Mouse (Mus musculus) liver, embryonic 11.5 days (tissue): ENCODE measurements around the gene Tefm. TPM values are rescaled to one million over a fixed set of nuclear protein-coding genes. Genes with fewer than 3 reads are reported as not detected.
A peak's percentile ranks its signal among the peaks of the same experiment; 100 is the strongest.
"Not testable (repeated sequence)": the region's sequence is repeated elsewhere in the genome, so short reads cannot be mapped to it uniquely, and the experiment has no call there.

ENCODE experiments used
- ATAC-seq: fragments of 200-750 bp; cut with Nextera tagmentation; replicated peaks from 2 replicates; pipeline ENCODE4 v1.8.0; 2017; ENCODE audit warnings: moderate number of reproducible peaks, mild to moderate bottlenecking, moderate TSS enrichment, moderate library complexity; ENCODE audit not compliant: low FRiP score
- DNase-seq: peaks from one replicate; pipeline ENCODE4 v3.0.0-alpha.2; 2017; ENCODE audit warnings: low spot score
- H3K27ac ChIP-seq: fragments of 300-500 bp; sonication (generic); 2 replicates; pipeline ENCODE4 v1.5.1; 2014; ENCODE audit warnings: mild to moderate bottlenecking, low read depth, low read length, control low read depth
- H3K27me3 ChIP-seq: fragments of 300-500 bp; sonication (generic); replicated peaks from 2 replicates; pipeline ENCODE4 v1.6.1; 2014; ENCODE audit warnings: low read length, mixed read lengths; ENCODE audit not compliant: control insufficient read depth, insufficient read depth
- H3K36me3 ChIP-seq: fragments of 300-500 bp; sonication (generic); 2 replicates; pipeline ENCODE4 v1.6.1; 2014; ENCODE audit warnings: mild to moderate bottlenecking, low read length, moderate library complexity, mixed read lengths; ENCODE audit not compliant: control insufficient read depth, insufficient read depth
- H3K4me1 ChIP-seq: fragments of 300-500 bp; sonication (generic); replicated peaks from 2 replicates; pipeline ENCODE4 v1.6.1; 2014; ENCODE audit warnings: low read length, mixed read lengths; ENCODE audit not compliant: control insufficient read depth, insufficient read depth
- H3K4me2 ChIP-seq: fragments of 300-500 bp; sonication (generic); 2 replicates; pipeline ENCODE4 v1.6.1; 2014; ENCODE audit warnings: mild to moderate bottlenecking, control low read depth, moderate library complexity
- H3K4me3 ChIP-seq: fragments of 300-500 bp; sonication (generic); 2 replicates; pipeline ENCODE4 v1.5.1; 2014; ENCODE audit warnings: low read depth, low read length, control low read depth
- H3K9ac ChIP-seq: fragments of 300-500 bp; sonication (generic); 2 replicates; pipeline ENCODE4 v1.6.1; 2014; ENCODE audit warnings: low read depth, low read length, control low read depth
- H3K9me3 ChIP-seq: fragments of 300-500 bp; sonication (generic); 2 replicates; pipeline ENCODE4 v1.6.1; 2016; ENCODE audit warnings: low read length, inconsistent platforms, mixed read lengths; ENCODE audit not compliant: control insufficient read depth
- WGBS: fragments of 180-500 bp; shearing (Covaris S2); extraction: QIAGEN DNeasy Blood & Tissue Kit; methylation state at CpG from one replicate; pipeline ENCODE4 v1.1.7; 2014; 5-methylcytosine and 5-hydroxymethylcytosine counted together
- polyA plus RNA-seq: library from polyadenylated mRNA; unstranded; fragments of >200 nt; fragmentation: Nextera tagmentation; extraction: Ambion mirVana; gene quantifications from 2 replicates; pipeline ENCODE4 v1.2.1, GENCODE M21; 2014

Gene Tefm
- polyA plus RNA-seq, 1 experiment from 2014 or later, result 35.2 TPM

- no peak for DNase-seq
Observed at GRCm38 (mm10) chr11:80152376-80152775, 10.4 kb upstream of the Tefm start.

GRCm38 (mm10) chr11:80151541-80151940 is 9.6 kb upstream of the Tefm start:
- H3K27me3 ChIP-seq, result peaks cover 23% of the 10 kb centered on the region
- ATAC-seq (no peak), DNase-seq (no peak)
- no peaks in the 10 kb centered on the region for H3K9me3 ChIP-seq
- H3K4me3 ChIP-seq, result no peak overlapping the region
- no peak overlapping the region for H3K27ac ChIP-seq
- peaks cover 6% of the 10 kb centered on the region; the same call in 1 of the 2 replicates for H3K4me1 ChIP-seq
- H3K9ac ChIP-seq, result no peak overlapping the region
- WGBS, result 39% methylated on average over 2 of the region's 2 CpGs
- H3K36me3 ChIP-seq, result no peaks in the 10 kb centered on the region
- no peak overlapping the region for H3K4me2 ChIP-seq

More at GRCm38 (mm10) chr11:80152376-80152775, 10.4 kb upstream of the Tefm start:
- no peaks in the 10 kb centered on the region for H3K9me3 ChIP-seq
- peaks cover 23% of the 10 kb centered on the region for H3K27me3 ChIP-seq
- WGBS, result 76% methylated on average over 8 of the region's 8 CpGs
- no peak for ATAC-seq
- peaks cover 6% of the 10 kb centered on the region; the same call in 1 of the 2 replicates for H3K4me1 ChIP-seq
- no peak overlapping the region for H3K9ac ChIP-seq
- no peak overlapping the region for H3K4me2 ChIP-seq
- H3K27ac ChIP-seq, result no peak overlapping the region
- H3K36me3 ChIP-seq, result no peaks in the 10 kb centered on the region
- no peak overlapping the region for H3K4me3 ChIP-seq

- DNase-seq, result no peak
- 59% methylated on average over 5 of the region's 5 CpGs for WGBS
- H3K27me3 ChIP-seq, result peaks cover 23% of the 10 kb centered on the region
- no peak overlapping the region for H3K4me3 ChIP-seq
- no peak for ATAC-seq
- no peak overlapping the region for H3K27ac ChIP-seq
- H3K4me2 ChIP-seq, result no peak overlapping the region
- no peaks in the 10 kb centered on the region for H3K36me3 ChIP-seq
- H3K4me1 ChIP-seq, result peaks cover 11% of the 10 kb centered on the region
- H3K9ac ChIP-seq, result no peak overlapping the region
- H3K9me3 ChIP-seq, result no peaks in the 10 kb centered on the region
Observed at GRCm38 (mm10) chr11:80150566-80150965, 8.6 kb upstream of the Tefm start.

GRCm38 (mm10) chr11:80149412-80150023 is 7.5 kb upstream of the Tefm start:
- no peaks in the 10 kb centered on the region for H3K9me3 ChIP-seq
- 69% methylated on average over 8 of the region's 8 CpGs for WGBS
- no peak overlapping the region for H3K9ac ChIP-seq
- peaks cover 14% of the 10 kb centered on the region for H3K27me3 ChIP-seq
- no peak overlapping the region for H3K27ac ChIP-seq
- ATAC-seq, result no peak
- H3K4me3 ChIP-seq, result no peak overlapping the region
- DNase-seq, result no peak
- no peak overlapping the region for H3K4me2 ChIP-seq
- no peaks in the 10 kb centered on the region for H3K36me3 ChIP-seq
- peaks cover 11% of the 10 kb centered on the region for H3K4me1 ChIP-seq

- not testable (repeated sequence) for DNase-seq, H3K27ac ChIP-seq, H3K27me3 ChIP-seq, H3K4me3 ChIP-seq, H3K4me2 ChIP-seq, H3K9me3 ChIP-seq, H3K36me3 ChIP-seq, ATAC-seq, H3K9ac ChIP-seq
- 47% methylated on average over 1 of the region's 4 CpGs for WGBS
- H3K4me1 ChIP-seq, result peaks cover 11% of the 10 kb centered on the region
Observed at GRCm38 (mm10) chr11:80148974-80149373, 7.0 kb upstream of the Tefm start.

- Histone ChIP-seq H3K9me3 (no peaks in the 10 kb centered on the region), H3K27ac (no peak overlapping the region), H3K36me3 (no peaks in the 10 kb centered on the region), H3K9ac (no peak overlapping the region), H3K4me2 (no peak overlapping the region), H3K4me3 (no peak overlapping the region), H3K27me3 (peaks cover 5% of the 10 kb centered on the region; the same call in 1 of the 2 replicates), H3K4me1 (peaks cover 7% of the 10 kb centered on the region)
- 57% methylated on average over 1 of the region's 1 CpGs for WGBS
- ATAC-seq (no peak), DNase-seq (no peak)
Observed at GRCm38 (mm10) chr11:80148313-80148712, 6.3 kb upstream of the Tefm start.

GRCm38 (mm10) chr11:80147748-80148147 is 5.8 kb upstream of the Tefm start:
- Histone ChIP-seq H3K9ac (no peak overlapping the region), H3K27ac (no peak overlapping the region), H3K4me1 (peaks cover 5% of the 10 kb centered on the region), H3K4me2 (no peak overlapping the region), H3K27me3 (peaks cover 5% of the 10 kb centered on the region; the same call in 1 of the 2 replicates), H3K4me3 (no peak overlapping the region), H3K36me3 (no peaks in the 10 kb centered on the region), H3K9me3 (no peaks in the 10 kb centered on the region)
- DNase-seq, result no peak
- ATAC-seq, result no peak
- 52% methylated on average over 6 of the region's 6 CpGs for WGBS

GRCm38 (mm10) chr11:80145787-80146275 is 3.9 kb upstream of the Tefm start:
- peak overlapping the region; percentile 33 for H3K4me2 ChIP-seq
- H3K4me1 ChIP-seq, result peaks cover 5% of the 10 kb centered on the region
- ATAC-seq (no peak), DNase-seq (no peak)
- no peaks in the 10 kb centered on the region for H3K9me3 ChIP-seq
- peak overlapping the region; percentile 5; the same call in 1 of the 2 replicates for H3K27ac ChIP-seq
- WGBS, result 29% methylated on average over 10 of the region's 10 CpGs
- no peaks in the 10 kb centered on the region for H3K36me3 ChIP-seq
- 0 out of 2 replicates have a peak overlapping the region, but pooled peaks have one; percentile 12 for H3K9ac ChIP-seq
- H3K27me3 ChIP-seq, result no peaks in the 10 kb centered on the region
- H3K4me3 ChIP-seq, result no peak overlapping the region

- no peak for DNase-seq
- no peaks in the 10 kb centered on the region for H3K9me3 ChIP-seq
- H3K4me1 ChIP-seq, result peaks cover 5% of the 10 kb centered on the region
- no peak for ATAC-seq
- peak overlapping the region; percentile 57 for H3K4me3 ChIP-seq
- no peak overlapping the region for H3K27ac ChIP-seq
- H3K9ac ChIP-seq, result no peak overlapping the region
- peaks cover 10% of the 10 kb centered on the region; the same call in 1 of the 2 replicates for H3K36me3 ChIP-seq
- H3K4me2 ChIP-seq, result peak overlapping the region; percentile 84
- WGBS, result 47% methylated on average over 8 of the region's 8 CpGs
- H3K27me3 ChIP-seq, result no peaks in the 10 kb centered on the region
Observed at GRCm38 (mm10) chr11:80142872-80143271, 897 bp upstream of the Tefm start.
